Mouse (Mus musculus) kidney, adult 2 months (tissue): ENCODE data around the gene Stxbp1. TPM values are rescaled to one million over a fixed set of nuclear protein-coding genes. Genes with fewer than 3 reads are reported as not detected.

ENCODE experiments used
- DNase-seq: peaks from one replicate; pipeline ENCODE4 v3.0.0; 2021
- H3K27ac ChIP-seq: fragments of 200-500 bp; 2 replicates; pipeline ENCODE4 v1.5.1; 2012; ENCODE audit warnings: low read depth, low read length, control low read depth, inconsistent platforms; ENCODE audit not compliant: insufficient read depth
- H3K27me3 ChIP-seq: fragments of 200-500 bp; replicated peaks from 2 replicates; pipeline ENCODE4 v1.6.1; 2012; ENCODE audit warnings: mild to moderate bottlenecking, moderate library complexity, low read length, inconsistent platforms; ENCODE audit not compliant: control insufficient read depth, insufficient read depth
- H3K36me3 ChIP-seq: fragments of 200-500 bp; 2 replicates; pipeline ENCODE4 v1.6.1; 2012; ENCODE audit warnings: mild to moderate bottlenecking, moderate library complexity, low read length, inconsistent platforms; ENCODE audit not compliant: control insufficient read depth, insufficient read depth
- H3K4me1 ChIP-seq: fragments of 200-500 bp; 2 replicates; pipeline ENCODE4 v1.6.1; 2011; ENCODE audit warnings: low read length; ENCODE audit not compliant: control insufficient read depth, insufficient read depth
- H3K4me3 ChIP-seq: fragments of 200-500 bp; 2 replicates; pipeline ENCODE4 v1.5.1; 2011; ENCODE audit warnings: mild to moderate bottlenecking, low read depth, low read length, control low read depth; ENCODE audit not compliant: insufficient read depth
- CTCF ChIP-seq: fragments of 200-500 bp; conservative IDR thresholded peaks from 2 replicates; pipeline ENCODE4 v1.5.1; 2011; ENCODE audit warnings: low read depth, mild to moderate bottlenecking, control low read depth, low read length, moderate library complexity, mixed read lengths; ENCODE audit not compliant: insufficient read depth, insufficient read length
- POLR2A ChIP-seq: fragments of 200-500 bp; IDR thresholded peaks from one replicate; pipeline ENCODE4 v1.6.1; 2011; ENCODE audit warnings: low read depth, low read length, control low read depth
- WGBS: fragments of 180-500 bp; shearing (Covaris S2); methylation state at CpG from one replicate; pipeline ENCODE4 v1.1.7; 2018; 5-methylcytosine and 5-hydroxymethylcytosine counted together
- polyA plus RNA-seq: library from polyadenylated mRNA; depleted of rRNA; stranded (reverse); fragments of >200 nt; gene quantifications from 2 replicates; pipeline ENCODE4 v1.2.3, GENCODE M21; 2012

Stxbp1 gene
- polyA plus RNA-seq, 1 experiment: 13.2 TPM

DNA sequence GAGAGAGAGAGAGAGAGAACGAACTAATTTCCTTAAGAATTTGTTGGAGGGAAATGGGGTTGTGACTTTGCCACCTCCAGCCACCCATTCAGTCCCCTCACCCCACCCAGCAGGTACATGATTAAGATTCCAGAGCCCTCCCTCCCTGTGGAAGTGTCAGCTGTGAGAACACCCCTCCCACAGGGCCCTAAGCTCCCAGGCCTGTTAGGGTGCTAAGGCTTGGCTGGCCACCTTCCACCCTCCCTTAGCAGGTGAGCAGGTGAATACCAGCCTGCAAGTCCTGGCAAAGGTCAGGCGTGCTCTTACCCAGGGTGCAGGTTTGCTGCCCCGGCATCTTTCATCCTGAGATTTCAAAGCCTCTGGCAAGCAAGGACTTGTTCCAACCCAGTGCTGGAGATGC lies 31.4 kb upstream of the Stxbp1 start:
- Histone ChIP-seq H3K27ac (peak overlapping the region; percentile 88), H3K27me3 (no peaks in the 10 kb centered on the region), H3K4me3 (0 out of 2 replicates have a peak overlapping the region, but pooled peaks have one; percentile 94), H3K4me1 (peaks cover 27% of the 10 kb centered on the region), H3K36me3 (no peaks in the 10 kb centered on the region)
- peak; percentile 73 for DNase-seq
- 42% methylated on average over 3 of the region's 3 CpGs for WGBS
- TF ChIP-seq POLR2A (no peak), CTCF (no peak)

DNA sequence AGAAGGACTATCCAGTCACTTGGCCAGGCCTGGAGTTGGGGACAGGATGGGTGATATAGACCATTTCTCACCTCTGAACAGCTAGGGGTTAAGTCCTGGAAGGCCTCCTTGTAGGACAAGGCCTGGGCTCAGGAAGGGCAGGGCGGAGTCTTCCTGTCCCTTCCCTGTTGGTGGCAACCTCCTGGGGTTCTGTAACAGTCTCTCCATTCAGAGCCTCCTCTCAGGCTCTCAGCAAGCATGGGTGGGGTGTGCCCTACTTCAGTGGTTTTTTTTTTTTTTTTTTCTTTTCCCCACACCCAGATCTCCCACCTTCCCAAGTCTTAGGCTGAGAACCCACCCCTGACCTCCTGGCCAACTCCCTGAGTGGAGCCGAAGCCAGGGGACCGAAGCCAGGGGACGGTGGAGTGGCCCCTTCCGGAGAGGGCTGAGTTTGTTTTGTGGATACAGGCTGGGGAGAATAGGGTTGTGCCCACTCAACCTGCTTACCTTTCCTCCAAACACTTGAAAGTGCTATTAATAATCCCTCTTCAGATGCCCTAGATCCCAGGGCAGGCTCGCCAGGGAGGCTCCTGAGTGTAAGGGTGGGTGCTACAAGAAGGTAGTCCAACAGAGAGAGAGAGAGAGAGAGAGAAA lies 30.8 kb upstream of the Stxbp1 start:
- peak overlapping the region; percentile 88 for H3K27ac ChIP-seq
- TF ChIP-seq CTCF (no peak), POLR2A (no peak)
- WGBS: 45% methylated on average over 6 of the region's 6 CpGs
- H3K4me1 ChIP-seq: peaks cover 23% of the 10 kb centered on the region
- peak overlapping the region; percentile 94 for H3K4me3 ChIP-seq
- DNase-seq: no peak
- no peaks in the 10 kb centered on the region for H3K36me3 ChIP-seq
- H3K27me3 ChIP-seq: no peaks in the 10 kb centered on the region

DNA sequence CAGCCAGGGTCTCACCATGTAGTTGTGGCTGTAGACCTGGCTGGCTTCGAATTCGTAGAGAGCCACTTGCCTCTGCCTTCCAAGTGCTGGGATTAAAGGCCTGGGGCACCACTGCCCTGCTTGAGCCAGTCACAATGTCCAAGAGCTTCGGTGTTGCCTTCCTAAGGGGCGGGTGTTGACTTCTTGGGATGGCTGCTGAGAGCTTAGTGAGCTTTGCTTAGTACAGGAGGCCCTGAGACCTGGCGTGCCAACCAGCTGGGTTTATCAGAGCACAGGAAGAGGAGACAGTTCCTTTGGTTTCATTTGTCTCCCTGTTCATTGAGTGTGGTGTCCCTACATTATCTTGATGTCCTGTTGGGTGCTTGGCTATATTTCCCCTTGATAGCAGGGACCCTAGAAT lies 30.3 kb upstream of the Stxbp1 start:
- no peak for TF ChIP-seq POLR2A
- no peak for TF ChIP-seq CTCF

DNA sequence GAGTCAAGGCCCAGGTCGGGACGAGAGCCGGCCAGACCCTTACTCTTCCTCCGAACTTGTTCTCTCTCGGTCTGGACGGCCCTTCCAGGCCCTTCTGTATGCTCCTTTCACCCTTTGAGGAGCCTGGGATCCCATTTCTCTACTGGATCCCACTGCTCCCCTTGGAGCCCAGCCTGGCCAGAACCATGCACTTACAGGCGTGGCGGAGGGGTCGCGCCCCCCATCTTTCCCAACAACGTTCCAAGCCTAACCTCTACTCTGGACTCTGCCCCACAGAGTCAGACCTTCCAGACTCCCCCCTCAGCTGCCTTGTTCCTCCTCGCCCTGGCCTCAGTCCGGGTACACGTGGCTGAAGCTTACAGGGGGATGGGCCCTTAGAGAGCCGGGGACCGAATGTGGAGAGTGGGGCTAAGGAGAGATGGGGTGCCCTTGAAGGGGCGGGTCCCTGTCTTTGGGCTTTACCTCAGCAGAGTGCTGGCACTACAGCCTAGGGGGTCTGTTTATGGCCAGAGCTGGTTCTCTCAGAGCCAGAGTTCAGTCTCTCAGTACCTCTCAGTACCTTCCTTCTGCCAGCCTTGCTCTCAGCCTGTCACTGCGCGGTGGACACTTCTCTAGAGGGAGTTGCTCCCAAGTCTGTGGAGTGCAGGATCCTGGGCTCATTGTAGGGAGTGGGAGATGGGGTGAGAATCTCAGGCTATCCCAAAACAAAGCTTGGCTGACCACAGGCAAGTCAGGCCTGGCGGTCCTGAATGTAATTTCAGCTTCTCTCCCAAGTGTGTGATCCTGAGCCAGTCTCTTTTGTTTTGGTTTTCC lies 29.7 kb upstream of the Stxbp1 start:
- no peak for TF ChIP-seq CTCF
- Histone ChIP-seq H3K4me1 (peaks cover 16% of the 10 kb centered on the region; the same call in 1 of the 2 replicates), H3K4me3 (peak overlapping the region; percentile 94), H3K27me3 (no peaks in the 10 kb centered on the region), H3K36me3 (no peaks in the 10 kb centered on the region), H3K27ac (peak overlapping the region; percentile 88)
- 5% methylated on average over 20 of the region's 20 CpGs for WGBS
- DNase-seq: no peak

More for the DNA sequence above, 30.3 kb upstream of the Stxbp1 start:
- no peak for DNase-seq
- H3K27me3 ChIP-seq: no peaks in the 10 kb centered on the region
- H3K36me3 ChIP-seq: no peaks in the 10 kb centered on the region
- 38% methylated on average over 5 of the region's 5 CpGs for WGBS
- H3K27ac ChIP-seq: peak overlapping the region; percentile 88
- peaks cover 21% of the 10 kb centered on the region; the same call in 1 of the 2 replicates for H3K4me1 ChIP-seq
- H3K4me3 ChIP-seq: peak overlapping the region; percentile 94

DNA sequence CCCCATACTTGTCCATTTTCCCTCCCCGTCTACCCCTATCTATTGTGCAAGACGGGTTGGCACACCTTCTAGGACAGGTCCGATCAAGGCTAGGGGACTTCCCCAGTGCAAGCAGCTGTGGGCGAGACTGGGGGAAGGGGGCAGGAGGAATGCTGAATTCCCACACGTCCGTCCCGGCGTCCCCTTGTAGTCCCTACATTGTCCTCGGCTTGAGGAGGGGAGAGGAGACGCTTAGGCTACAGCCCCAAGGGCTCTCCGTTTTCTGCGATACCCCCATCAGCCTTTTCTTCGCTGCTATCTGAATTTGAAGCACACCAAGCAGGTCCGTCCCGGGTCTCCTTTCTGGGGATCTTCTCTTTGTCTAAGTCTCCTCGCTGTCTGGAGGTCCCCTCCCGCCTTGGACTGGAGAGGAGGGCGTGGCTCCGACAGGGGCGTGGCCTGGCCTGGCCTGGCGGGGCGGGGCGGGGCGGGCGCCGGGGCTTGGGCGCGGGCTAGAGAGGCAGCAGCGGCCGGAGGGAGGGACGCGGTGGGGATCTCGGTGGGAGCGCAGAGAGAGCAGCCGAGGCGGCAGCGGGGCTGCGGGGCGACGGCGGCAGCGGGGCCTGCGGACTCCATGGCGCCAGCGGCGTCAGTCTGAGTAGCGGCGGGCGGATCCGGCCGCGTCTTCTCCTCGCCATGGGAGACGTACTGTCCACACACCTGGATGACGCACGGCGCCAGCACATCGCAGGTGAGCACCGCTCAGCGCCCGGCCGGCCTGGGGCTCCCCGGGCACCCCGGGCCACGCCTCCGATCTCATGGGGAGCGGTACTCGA lies 28.8 kb upstream of the Stxbp1 start, which contains the start of gene Fam129b:
Gene Fam129b (plus strand): TSS at position 440 of the 815 bp plus-strand sequence.
- peak; percentile 91 for DNase-seq
- H3K4me1 ChIP-seq: peaks cover 9% of the 10 kb centered on the region; the same call in 1 of the 2 replicates
- peak within 1 kb of the TSS; percentile 94 for H3K4me3 ChIP-seq
- H3K36me3 ChIP-seq: no peaks in the 10 kb centered on the region
- WGBS: 1% methylated on average over 68 of the region's 68 CpGs
- peak within 1 kb of the TSS; percentile 88 for H3K27ac ChIP-seq
- no peak for TF ChIP-seq CTCF
- peak; percentile 31 for TF ChIP-seq POLR2A
- H3K27me3 ChIP-seq: no peaks in the 10 kb centered on the region

DNA sequence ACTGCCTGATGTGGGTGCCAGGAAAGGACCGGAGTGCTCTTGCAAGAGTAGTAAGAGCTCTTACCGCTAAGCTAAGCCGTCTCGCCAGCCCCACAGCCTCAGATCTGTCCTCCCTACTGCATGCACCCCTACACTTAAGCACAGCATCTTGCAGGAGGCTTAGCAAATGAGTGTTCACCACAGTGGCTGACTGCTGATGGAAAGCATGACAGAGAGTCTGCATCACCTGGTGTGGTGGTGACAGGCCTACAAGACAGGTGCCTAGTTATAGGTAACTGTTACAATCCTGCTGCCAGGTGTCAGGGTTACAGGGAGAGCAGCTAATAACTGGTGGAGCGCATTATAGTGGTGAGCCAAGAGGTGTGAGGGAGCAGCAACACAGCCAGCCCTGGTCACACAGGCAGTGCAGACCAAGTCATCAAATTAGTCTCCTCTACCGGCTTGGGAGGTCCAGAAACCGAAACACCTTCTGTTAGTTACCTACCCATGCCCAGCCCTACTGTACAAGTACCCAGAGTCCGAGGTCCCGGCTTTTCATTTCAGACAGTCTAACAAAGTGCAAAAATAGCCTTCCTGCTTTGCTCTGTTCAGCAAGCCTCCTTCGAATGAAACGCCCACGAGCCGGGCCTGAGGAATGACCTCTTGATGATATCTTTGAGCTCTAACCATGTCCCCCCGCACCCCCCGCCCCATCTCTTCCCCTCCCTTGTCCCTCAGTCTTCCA lies 28.1 kb upstream of the Stxbp1 start:
- TF ChIP-seq POLR2A (no peak), CTCF (no peak)
- no peak for DNase-seq
- peaks cover 8% of the 10 kb centered on the region; the same call in 1 of the 2 replicates for H3K4me1 ChIP-seq
- peak overlapping the region; percentile 94 for H3K4me3 ChIP-seq
- H3K27ac ChIP-seq: no peak overlapping the region
- 23% methylated on average over 15 of the region's 15 CpGs for WGBS
- no peaks in the 10 kb centered on the region for H3K36me3 ChIP-seq
- no peaks in the 10 kb centered on the region for H3K27me3 ChIP-seq
